Mouse (Mus musculus): Measurements from ENCODE around the gene Serhl. TPM values are rescaled to one million over a fixed set of nuclear protein-coding genes. Genes with fewer than 3 reads are reported as not detected.

Gene Serhl
- polyA plus RNA-seq, 1 experiment from 2014 or later: 30.6 TPM

DNA sequence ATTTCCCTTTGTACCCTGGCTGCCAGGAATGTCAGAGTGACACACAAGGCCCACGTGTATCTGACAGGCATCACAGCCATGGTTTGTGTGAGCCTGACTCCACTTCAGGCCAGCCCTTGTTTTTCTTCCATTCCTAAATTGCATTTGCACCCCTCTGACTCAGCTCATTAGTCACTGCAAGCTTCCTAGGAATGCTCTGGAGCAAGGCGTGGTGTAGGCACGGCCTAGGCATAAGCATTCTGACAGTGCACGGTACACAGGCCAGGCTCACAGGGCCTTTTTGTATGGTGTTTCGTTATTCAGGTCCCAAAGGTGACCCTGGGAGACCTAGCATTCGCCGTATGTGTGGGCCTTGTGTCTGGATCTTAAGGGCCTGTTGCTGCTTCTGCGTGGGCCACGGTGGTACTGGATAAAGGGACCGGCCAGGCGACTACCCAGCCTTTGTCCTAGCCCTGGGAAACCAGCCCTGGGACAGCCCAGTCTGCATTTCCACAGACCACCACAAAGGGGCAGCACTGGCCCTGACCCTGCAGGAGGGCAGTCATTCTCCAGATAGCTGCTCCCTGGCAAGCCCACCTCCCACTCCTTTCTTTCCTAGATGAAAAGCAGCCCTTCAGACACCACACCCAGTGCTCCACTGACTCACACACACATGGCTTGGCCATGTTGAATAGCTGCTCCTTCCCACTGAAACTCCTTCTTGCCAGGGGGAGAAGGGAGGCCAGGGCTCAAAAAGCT is 67.8 kb downstream of the Serhl start:
- H3K9ac ChIP-seq (replicated peaks): no peak overlapping the region
- H3K4me1 ChIP-seq (replicated peaks): no peaks in the 10 kb centered on the region; the same call in 1 of the 2 replicates
- H3K27ac ChIP-seq: no peak overlapping the region
- ATAC-seq: no peak
- no peaks in the 10 kb centered on the region; the same call in 1 of the 2 replicates for H3K9me3 ChIP-seq
- no peaks in the 10 kb centered on the region for H3K27me3 ChIP-seq
- no peak overlapping the region for H3K4me2 ChIP-seq (replicated peaks)
- no peak overlapping the region for H3K4me3 ChIP-seq (replicated peaks)
- H3K36me3 ChIP-seq: peaks cover 70% of the 10 kb centered on the region
- 79% methylated on average over 11 of the region's 11 CpGs for WGBS

DNA sequence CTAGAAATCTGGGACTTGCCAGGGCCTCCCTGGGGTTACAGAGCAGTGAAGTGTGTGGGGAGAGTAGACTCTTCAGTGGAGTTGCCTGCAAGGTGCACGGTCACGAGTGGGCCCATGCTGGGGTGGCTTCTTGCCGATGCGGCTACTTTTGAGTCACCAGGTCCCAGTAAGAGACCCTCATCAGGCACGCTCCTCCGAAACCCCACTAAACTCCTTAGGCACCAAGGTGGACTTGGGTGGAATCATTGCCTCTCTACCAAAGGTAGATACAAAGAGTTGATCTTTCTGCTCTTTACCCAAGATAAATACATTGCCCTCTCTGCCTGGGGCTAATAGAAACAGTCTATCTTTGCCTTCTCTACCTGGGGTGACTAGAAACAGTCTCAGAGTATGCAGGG is 68.4 kb downstream of the Serhl start:
- peaks cover 74% of the 10 kb centered on the region for H3K36me3 ChIP-seq
- no peak for ATAC-seq
- 96% methylated on average over 6 of the region's 6 CpGs for WGBS

GRCm38 (mm10) chr15:83158587-83159160 is 69.4 kb downstream of the Serhl start:
- H3K36me3 ChIP-seq: peaks cover 72% of the 10 kb centered on the region
- no peak overlapping the region for H3K9ac ChIP-seq (replicated peaks)
- no peak overlapping the region for H3K27ac ChIP-seq
- no peak for ATAC-seq
- no peak overlapping the region for H3K4me2 ChIP-seq (replicated peaks)
- no peaks in the 10 kb centered on the region; the same call in 1 of the 2 replicates for H3K4me1 ChIP-seq (replicated peaks)
- H3K9me3 ChIP-seq: no peaks in the 10 kb centered on the region; the same call in 1 of the 2 replicates
- H3K4me3 ChIP-seq (replicated peaks): no peak overlapping the region
- H3K27me3 ChIP-seq: no peaks in the 10 kb centered on the region
- 96% methylated on average over 7 of the region's 7 CpGs for WGBS

More for the DNA sequence above, 68.4 kb downstream of the Serhl start:
- Histone ChIP-seq H3K4me2 (replicated peaks) (no peak overlapping the region), H3K27ac (no peak overlapping the region), H3K9me3 (no peaks in the 10 kb centered on the region; the same call in 1 of the 2 replicates), H3K4me3 (replicated peaks) (no peak overlapping the region), H3K9ac (replicated peaks) (no peak overlapping the region), H3K4me1 (replicated peaks) (no peaks in the 10 kb centered on the region; the same call in 1 of the 2 replicates), H3K27me3 (no peaks in the 10 kb centered on the region)

- no peaks in the 10 kb centered on the region for H3K27me3 ChIP-seq
- H3K27ac ChIP-seq: no peak overlapping the region
- no peaks in the 10 kb centered on the region; the same call in 1 of the 2 replicates for H3K4me1 ChIP-seq (replicated peaks)
- no peak overlapping the region for H3K9ac ChIP-seq (replicated peaks)
- no peak overlapping the region for H3K4me2 ChIP-seq (replicated peaks)
- no peaks in the 10 kb centered on the region; the same call in 1 of the 2 replicates for H3K9me3 ChIP-seq
- no peak overlapping the region for H3K4me3 ChIP-seq (replicated peaks)
- no peak for ATAC-seq
- WGBS: 95% methylated on average over 9 of the region's 9 CpGs
- peaks cover 68% of the 10 kb centered on the region for H3K36me3 ChIP-seq
These were observed 70.5 kb downstream of the Serhl start for GRCm38 (mm10) chr15:83159823-83160222.

DNA sequence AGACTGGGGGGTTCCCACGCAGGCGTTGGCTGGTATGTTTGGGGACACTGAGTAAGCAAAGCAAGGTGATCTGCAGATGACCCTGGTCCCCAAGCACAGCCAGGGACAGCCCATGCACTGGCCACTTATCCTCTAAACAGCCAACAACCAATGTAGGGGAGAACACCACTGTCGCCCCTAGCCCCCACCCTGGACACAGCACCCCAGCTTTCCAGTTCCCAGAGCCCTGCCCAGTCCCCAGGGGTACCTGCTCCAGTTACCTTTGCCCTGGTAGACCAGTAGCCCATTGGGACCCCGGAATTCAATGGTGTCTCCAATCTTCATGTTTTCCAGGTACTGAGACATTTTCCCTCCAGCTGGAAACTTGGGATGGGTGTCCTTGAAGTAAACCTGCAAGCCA is 71.3 kb downstream of the Serhl start:
- no peak for ATAC-seq
- Histone ChIP-seq H3K36me3 (peaks cover 69% of the 10 kb centered on the region), H3K27me3 (no peaks in the 10 kb centered on the region), H3K4me2 (replicated peaks) (no peak overlapping the region), H3K4me3 (replicated peaks) (no peak overlapping the region), H3K27ac (no peak overlapping the region), H3K4me1 (replicated peaks) (no peaks in the 10 kb centered on the region; the same call in 1 of the 2 replicates), H3K9me3 (no peaks in the 10 kb centered on the region; the same call in 1 of the 2 replicates), H3K9ac (replicated peaks) (no peak overlapping the region)
- WGBS: 89% methylated on average over 4 of the region's 4 CpGs

DNA sequence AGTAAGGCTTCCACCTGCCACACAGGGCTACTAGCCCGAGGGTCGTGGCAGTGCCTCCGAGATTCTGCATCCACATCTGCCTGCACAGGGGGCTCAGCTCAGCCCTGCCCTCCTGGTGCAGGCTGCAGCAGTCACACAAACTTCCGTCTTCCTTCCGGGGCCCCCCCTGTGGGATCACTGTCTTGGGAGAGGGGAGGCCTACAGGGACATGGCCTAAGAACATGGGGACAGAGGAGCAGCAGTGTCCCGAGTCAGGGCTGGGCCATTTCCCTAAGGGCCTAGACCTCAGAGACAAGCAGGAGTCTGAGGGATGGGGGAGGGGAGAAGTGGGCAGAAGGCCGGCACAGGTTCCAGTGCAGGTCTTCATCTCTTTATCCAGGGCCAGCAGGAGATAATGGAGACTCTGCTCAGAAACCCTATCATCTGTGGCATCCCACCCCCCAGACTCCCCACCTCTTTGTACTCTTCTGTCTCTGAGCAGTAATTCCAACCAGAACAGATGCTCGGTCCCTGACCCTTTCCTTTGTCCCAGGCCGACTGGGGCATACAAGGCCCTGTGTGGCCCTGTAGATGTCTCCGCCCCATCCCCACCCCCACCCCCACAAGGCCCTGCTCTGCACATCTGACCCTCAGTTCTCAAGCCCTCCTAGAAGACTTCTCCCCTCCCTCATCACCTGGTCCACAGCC is 71.9 kb downstream of the Serhl start:
- Histone ChIP-seq H3K4me2 (replicated peaks) (no peak overlapping the region), H3K4me3 (replicated peaks) (no peak overlapping the region), H3K9me3 (no peaks in the 10 kb centered on the region; the same call in 1 of the 2 replicates), H3K27ac (no peak overlapping the region), H3K27me3 (no peaks in the 10 kb centered on the region), H3K9ac (replicated peaks) (no peak overlapping the region; the same call in 1 of the 2 replicates), H3K36me3 (peaks cover 63% of the 10 kb centered on the region), H3K4me1 (replicated peaks) (no peaks in the 10 kb centered on the region; the same call in 1 of the 2 replicates)
- WGBS: 28% methylated on average over 10 of the region's 10 CpGs
- no peak for ATAC-seq

- Histone ChIP-seq H3K4me3 (replicated peaks) (no peak overlapping the region), H3K36me3 (peaks cover 56% of the 10 kb centered on the region), H3K4me2 (replicated peaks) (no peak overlapping the region), H3K27me3 (no peaks in the 10 kb centered on the region), H3K9ac (replicated peaks) (no peak overlapping the region), H3K27ac (no peak overlapping the region), H3K4me1 (replicated peaks) (no peaks in the 10 kb centered on the region; the same call in 1 of the 2 replicates), H3K9me3 (no peaks in the 10 kb centered on the region; the same call in 1 of the 2 replicates)
- WGBS: 91% methylated on average over 4 of the region's 4 CpGs
- no peak for ATAC-seq
These were observed 72.7 kb downstream of the Serhl start for GRCm38 (mm10) chr15:83162001-83162400.

DNA sequence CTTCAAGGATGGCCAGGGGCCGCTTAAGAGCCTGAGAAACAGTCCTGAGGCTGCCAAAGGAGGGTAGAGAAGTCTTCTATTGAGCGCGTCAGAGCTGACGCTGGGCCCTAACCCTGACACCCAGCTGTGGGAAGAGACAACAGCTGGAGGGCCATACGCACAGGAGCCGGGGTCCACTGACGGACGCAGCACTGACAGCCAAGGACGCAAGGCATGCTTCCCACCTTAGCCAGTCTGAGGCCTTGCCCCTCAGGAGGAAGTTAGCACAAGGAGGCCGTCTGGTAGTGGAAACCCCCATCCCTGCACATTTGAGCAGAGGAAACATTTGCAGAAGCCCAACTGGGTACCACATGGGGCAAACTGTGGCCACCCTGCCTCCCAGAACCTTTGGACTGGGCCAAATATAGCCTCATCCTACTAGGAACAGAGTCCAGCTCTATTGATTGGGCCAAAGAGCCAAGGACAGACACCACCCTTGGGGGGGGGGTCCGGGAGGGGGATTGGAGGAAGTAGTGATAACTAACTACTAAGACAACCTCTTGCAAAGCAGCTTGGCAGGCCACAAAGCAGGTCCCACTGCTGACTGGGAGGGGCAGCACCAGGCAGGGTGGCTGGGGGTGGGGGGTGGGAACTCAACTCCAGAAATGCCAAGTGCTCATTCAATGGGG is 73.6 kb downstream of the Serhl start:
- WGBS: 90% methylated on average over 11 of the region's 11 CpGs
- Histone ChIP-seq H3K27me3 (no peaks in the 10 kb centered on the region), H3K36me3 (peaks cover 47% of the 10 kb centered on the region), H3K4me1 (replicated peaks) (no peaks in the 10 kb centered on the region; the same call in 1 of the 2 replicates), H3K4me2 (replicated peaks) (no peak overlapping the region), H3K9ac (replicated peaks) (no peak overlapping the region), H3K9me3 (no peaks in the 10 kb centered on the region), H3K27ac (no peak overlapping the region), H3K4me3 (replicated peaks) (no peak overlapping the region)
- ATAC-seq: no peak

GRCm38 (mm10) chr15:83164971-83165471 is 75.7 kb downstream of the Serhl start:
- Histone ChIP-seq H3K36me3 (peaks cover 26% of the 10 kb centered on the region), H3K4me3 (replicated peaks) (no peak overlapping the region), H3K27me3 (no peaks in the 10 kb centered on the region), H3K9me3 (no peaks in the 10 kb centered on the region), H3K4me1 (replicated peaks) (peaks cover 7% of the 10 kb centered on the region), H3K9ac (replicated peaks) (no peak overlapping the region), H3K27ac (no peak overlapping the region), H3K4me2 (replicated peaks) (no peak overlapping the region)
- WGBS: 70% methylated on average over 5 of the region's 5 CpGs
- no peak for ATAC-seq

DNA sequence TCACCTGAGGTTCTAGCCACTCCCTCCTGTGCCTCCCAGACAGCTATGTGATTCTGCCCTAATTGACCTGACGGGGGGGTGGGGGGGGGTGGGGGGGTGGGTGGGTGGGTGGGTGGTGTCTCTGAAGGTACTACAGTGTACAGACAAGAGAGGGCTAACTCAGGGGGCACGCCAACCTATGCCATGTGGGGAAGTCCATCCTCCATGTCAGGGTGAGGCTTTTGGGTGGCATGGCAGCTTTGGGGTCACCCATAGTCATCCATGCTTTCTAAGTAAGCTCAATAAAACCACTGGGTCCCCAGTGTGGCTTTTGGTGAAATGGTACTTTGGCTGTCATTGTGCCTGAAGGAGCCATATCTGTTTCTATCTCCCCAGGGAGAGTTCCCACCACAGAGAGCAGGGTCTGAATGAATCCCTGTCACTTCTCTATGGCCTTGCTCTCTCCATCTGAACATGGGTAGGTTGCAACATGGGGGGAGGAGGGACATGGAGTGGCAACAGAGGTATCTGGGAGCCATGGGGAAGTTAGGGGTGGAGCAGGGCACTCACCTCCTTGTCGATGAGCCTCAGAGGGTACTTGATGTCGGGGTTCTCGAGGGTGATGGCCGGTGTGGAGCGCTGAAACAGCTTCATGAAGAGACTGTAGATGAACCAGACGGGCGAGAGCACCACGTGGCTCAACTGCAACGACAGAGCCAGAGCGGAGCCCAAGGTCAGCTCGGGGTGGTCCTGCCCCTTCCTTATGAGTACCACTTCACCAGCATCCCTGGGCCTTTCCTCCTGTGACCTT is 76.4 kb downstream of the Serhl start:
- H3K9me3 ChIP-seq: no peaks in the 10 kb centered on the region
- H3K9ac ChIP-seq (replicated peaks): no peak overlapping the region
- H3K4me1 ChIP-seq (replicated peaks): peaks cover 14% of the 10 kb centered on the region
- no peak overlapping the region for H3K4me3 ChIP-seq (replicated peaks)
- no peak for ATAC-seq
- WGBS: 95% methylated on average over 13 of the region's 13 CpGs
- H3K27ac ChIP-seq: no peak overlapping the region
- no peak overlapping the region for H3K4me2 ChIP-seq (replicated peaks)
- H3K27me3 ChIP-seq: no peaks in the 10 kb centered on the region
- peaks cover 22% of the 10 kb centered on the region for H3K36me3 ChIP-seq
